Comparison of ENCODE assay signal across 12 mouse cellular contexts in the genomic region with DNA sequence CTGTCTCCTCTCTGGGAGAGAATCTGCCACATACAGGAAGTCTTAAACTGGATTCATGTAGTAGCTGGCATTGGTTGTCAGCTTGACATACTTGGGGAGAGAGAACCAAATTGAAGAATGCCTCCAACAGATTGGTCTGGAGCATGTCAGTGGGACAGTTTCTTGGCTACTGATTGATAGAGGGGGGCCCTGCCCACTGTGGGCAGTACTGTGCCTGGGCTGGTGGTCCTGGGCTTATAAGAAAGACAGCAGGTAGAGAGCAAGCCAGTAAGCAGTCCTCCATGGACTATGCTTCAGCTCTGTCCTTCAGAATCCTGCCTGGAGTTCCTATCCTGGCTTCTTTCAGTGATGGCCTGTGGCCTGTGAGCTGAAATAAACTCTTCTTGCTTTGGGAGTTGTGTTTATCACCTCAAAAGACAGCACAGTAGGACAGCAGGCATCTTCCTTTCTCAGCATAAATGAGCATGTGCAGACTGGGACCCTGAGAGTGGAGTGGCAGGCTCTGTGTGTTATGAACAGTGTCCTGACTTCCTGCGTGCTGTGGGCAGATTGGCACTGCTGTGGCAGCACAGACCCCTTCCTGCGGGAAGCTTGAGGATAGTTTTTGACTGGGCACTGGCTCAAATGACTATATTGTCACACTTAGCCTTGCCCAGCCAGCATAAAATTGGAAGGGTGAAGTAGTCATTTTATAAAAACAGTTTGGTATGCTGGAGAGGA.
DNase-seq lines count a peak whose midpoint lies in the region; ATAC-seq and TF ChIP-seq lines count a peak whose summit lies in the region.
"Had no signal": no experiment of that assay in that cellular context is flagged by ENCODE, and none has a peak within 500 bp of the region (broad histone marks: within the 10 kb centered on the region; RNA-seq: fewer than 3 reads in every experiment).

No protein-coding gene starts in this region.

- ATAC-seq in heart, embryonic 12.5 days (ENCODE audit: insufficient number of reproducible peaks, low FRiP score), result no peak
- ATAC-seq in heart, embryonic 11.5 days (replicated peaks; ENCODE audit: insufficient number of reproducible peaks, low FRiP score, low TSS enrichment), result no peak
- ATAC-seq in lung, postnatal 0 days, result peak; percentile 29; the same call in 1 of the 2 replicates
- ATAC-seq in midbrain, embryonic 14.5 days (ENCODE audit: low FRiP score, low TSS enrichment), result no peak

- peak; percentile 19 for DNase-seq in cerebellum, adult 11-12 months
- DNase-seq in cerebellum, adult 18-20 months, result no peak
- DNase-seq in lung, postnatal 0 days (ENCODE audit: low spot score), result no peak
- DNase-seq in lung, postnatal 36 days, result no peak
- DNase-seq in midbrain, embryonic 14.5 days, result no peak
- no peak for DNase-seq in testis, postnatal 10 days (ENCODE audit: low spot score)
- DNase-seq: gastrocnemius, postnatal 14 days; lung, embryonic 14.5 days had no signal

- no peak for TF ChIP-seq CTCF in lung, postnatal 0 days (IDR thresholded peaks at IDR 0.05)

- H3K4me2 ChIP-seq in heart, embryonic 12.5 days, result no peak overlapping the region
- no peak overlapping the region for H3K4me2 ChIP-seq in heart, embryonic 11.5 days
- no peak overlapping the region for H3K4me2 ChIP-seq in lung, postnatal 0 days (replicated peaks; ENCODE audit: low read depth, low read length)
- H3K4me2 ChIP-seq in midbrain, embryonic 14.5 days (ENCODE audit: low read length), result no peak overlapping the region
- H3K4me2 ChIP-seq: lung, embryonic 14.5 days; neural tube, embryonic 15.5 days had no signal

- H3K4me3 ChIP-seq in heart, embryonic 12.5 days, result no peak overlapping the region
- H3K4me3 ChIP-seq in heart, embryonic 11.5 days (ENCODE audit: low read depth, low read length), result no peak overlapping the region
- H3K4me3 ChIP-seq in lung, postnatal 0 days (ENCODE audit: low read depth, low read length), result no peak overlapping the region
- H3K4me3 ChIP-seq in midbrain, embryonic 14.5 days (replicated peaks; ENCODE audit: low read depth, low read length), result no peak overlapping the region
- H3K4me3 ChIP-seq: embryonic facial prominence, embryonic 10.5 days; neural tube, embryonic 15.5 days had no signal

- H3K27ac ChIP-seq in heart, embryonic 12.5 days (ENCODE audit: poor library complexity, severe bottlenecking), result peak overlapping the region; percentile 37; the same call in 1 of the 2 replicates
- H3K27ac ChIP-seq in heart, embryonic 11.5 days (ENCODE audit: low read depth, low read length), result no peak overlapping the region
- H3K27ac ChIP-seq in lung, postnatal 0 days (ENCODE audit: low read length), result no peak overlapping the region
- 0 out of 2 replicates have a peak overlapping the region, but pooled peaks have one; percentile 32 for H3K27ac ChIP-seq in midbrain, embryonic 14.5 days (replicated peaks; ENCODE audit: low read depth, low read length)
- H3K27ac ChIP-seq: embryonic facial prominence, embryonic 10.5 days; neural tube, embryonic 15.5 days had no signal

- TF ChIP-seq EP300 in lung, postnatal 0 days (IDR thresholded peaks at IDR 0.05), result no peak

- H3K9ac ChIP-seq in heart, embryonic 12.5 days, result no peak overlapping the region
- H3K9ac ChIP-seq in heart, embryonic 11.5 days (ENCODE audit: low read depth, low read length), result no peak overlapping the region
- H3K9ac ChIP-seq in lung, postnatal 0 days (replicated peaks; ENCODE audit: low read depth), result no peak overlapping the region
- H3K9ac ChIP-seq in midbrain, embryonic 14.5 days (replicated peaks; ENCODE audit: low read length), result no peak overlapping the region
- H3K9ac ChIP-seq: lung, embryonic 14.5 days; neural tube, embryonic 15.5 days had no signal

- 0 out of 2 replicates have a peak, but pooled peaks cover 3% of the 10 kb centered on the region for H3K36me3 ChIP-seq in heart, embryonic 12.5 days
- no peaks in the 10 kb centered on the region for H3K36me3 ChIP-seq in heart, embryonic 11.5 days (ENCODE audit: control insufficient read depth, insufficient read depth, low read length)
- H3K36me3 ChIP-seq in lung, postnatal 0 days (ENCODE audit: insufficient read depth, low read length), result no peaks in the 10 kb centered on the region
- no peaks in the 10 kb centered on the region for H3K36me3 ChIP-seq in midbrain, embryonic 14.5 days (ENCODE audit: control insufficient read depth, insufficient read depth, low read length)
- H3K36me3 ChIP-seq: embryonic facial prominence, embryonic 10.5 days; neural tube, embryonic 15.5 days had no signal

- H3K9me3 ChIP-seq in heart, embryonic 12.5 days (replicated peaks), result no peaks in the 10 kb centered on the region
- no peaks in the 10 kb centered on the region for H3K9me3 ChIP-seq in heart, embryonic 11.5 days (replicated peaks; ENCODE audit: control insufficient read depth, low read length)
- H3K9me3 ChIP-seq in lung, postnatal 0 days (ENCODE audit: low read length), result no peaks in the 10 kb centered on the region
- no peaks in the 10 kb centered on the region for H3K9me3 ChIP-seq in midbrain, embryonic 14.5 days (ENCODE audit: control insufficient read depth, low read length)
- H3K9me3 ChIP-seq: embryonic facial prominence, embryonic 10.5 days; neural tube, embryonic 15.5 days had no signal

- H3K27me3 ChIP-seq in heart, embryonic 12.5 days (replicated peaks), result no peaks in the 10 kb centered on the region
- H3K27me3 ChIP-seq in heart, embryonic 11.5 days (ENCODE audit: control insufficient read depth, insufficient read depth, low read length), result no peaks in the 10 kb centered on the region
- H3K27me3 ChIP-seq in lung, postnatal 0 days (replicated peaks; ENCODE audit: insufficient read depth, low read length), result no peaks in the 10 kb centered on the region
- H3K27me3 ChIP-seq in midbrain, embryonic 14.5 days (ENCODE audit: control insufficient read depth, insufficient read depth, low read length), result no peaks in the 10 kb centered on the region
- H3K27me3 ChIP-seq: neural tube, embryonic 15.5 days had no signal

- 87% methylated on average over 2 of the region's 2 CpGs for WGBS in heart, embryonic 12.5 days
- WGBS in heart, embryonic 11.5 days (ENCODE audit: insufficient replicate concordance), result 85% methylated on average over 2 of the region's 2 CpGs
- WGBS in lung, postnatal 0 days, result 60% methylated on average over 2 of the region's 2 CpGs
- WGBS in midbrain, embryonic 14.5 days, result 86% methylated on average over 2 of the region's 2 CpGs

- peaks cover 28% of the 10 kb centered on the region for H3K4me1 ChIP-seq in heart, embryonic 12.5 days (replicated peaks)
- peaks cover 10% of the 10 kb centered on the region for H3K4me1 ChIP-seq in heart, embryonic 11.5 days (ENCODE audit: control insufficient read depth, insufficient read depth, low read length)
- H3K4me1 ChIP-seq in lung, postnatal 0 days (ENCODE audit: insufficient read depth, low read depth, low read length), result peaks cover 7% of the 10 kb centered on the region; the same call in 1 of the 2 replicates
- peaks cover 4% of the 10 kb centered on the region; the same call in 1 of the 2 replicates for H3K4me1 ChIP-seq in midbrain, embryonic 14.5 days (ENCODE audit: control insufficient read depth, insufficient read depth, low read length)

Comparison
In these comparisons a context has a peak if more than half of its experiments do, and no peak if none do; other contexts are left out.
1. H3K27ac ChIP-seq: peak in heart, embryonic 12.5 days (single experiment) and midbrain, embryonic 14.5 days (single experiment); none in heart, embryonic 11.5 days (single experiment) and lung, postnatal 0 days (single experiment).